Mouse (Mus musculus) liver, embryonic 14.5 days (tissue): ENCODE measurements at regions not wholly inside any gene's neighbourhood (a gene's known extent, or its start where the extent isn't known, plus 50 kb on each side); places are given as distances from the start of the nearest gene placed in this dataset.

Experiments
- ATAC-seq: fragments of 200-750 bp; cut with Nextera tagmentation; 2 replicates; pipeline ENCODE4 v1.8.0; 2017; ENCODE audit warnings: moderate number of reproducible peaks, mild to moderate bottlenecking, moderate library complexity; ENCODE audit not compliant: insufficient read depth
- DNase-seq, 3 experiments: peaks; one replicate each; pipeline ENCODE4 v3.0.0-alpha.2; 2012 to 2013; ENCODE audit warnings: low read depth in 3 of 3, low spot score in 3 of 3
- H3K27ac ChIP-seq: fragments of 300-500 bp; sonication (generic); 2 replicates; pipeline ENCODE4 v1.5.1; 2014; ENCODE audit warnings: moderate library complexity, mild to moderate bottlenecking, control low read depth, inconsistent platforms
- H3K27me3 ChIP-seq: fragments of 300-500 bp; sonication (generic); 2 replicates; pipeline ENCODE4 v1.6.1; 2014; ENCODE audit warnings: mild to moderate bottlenecking, low read length, moderate library complexity; ENCODE audit not compliant: control insufficient read depth, insufficient read depth
- H3K36me3 ChIP-seq: fragments of 300-500 bp; sonication (generic); replicated peaks from 2 replicates; pipeline ENCODE4 v1.6.1; 2014; ENCODE audit warnings: low read depth; ENCODE audit not compliant: control insufficient read depth, insufficient read depth
- H3K4me1 ChIP-seq, 2 experiments: fragments of 200-500 bp in 1 of 2; fragments of 300-500 bp in 1 of 2; sonication (generic) in 1 of 2; replicated peaks; 2 replicates each; pipeline ENCODE4 v1.6.1; 2012 to 2014; ENCODE audit warnings: antibody characterized with exemption in 1 of 2, inconsistent platforms in 1 of 2, low read length in 1 of 2; ENCODE audit not compliant: control insufficient read depth in 2 of 2, insufficient read depth in 2 of 2
- H3K4me2 ChIP-seq: fragments of 300-500 bp; sonication (generic); 2 replicates; pipeline ENCODE4 v1.6.1; 2014; ENCODE audit warnings: low read depth, mild to moderate bottlenecking, control low read depth, moderate library complexity
- H3K4me3 ChIP-seq, 2 experiments: fragments of 200-500 bp in 1 of 2; fragments of 300-500 bp in 1 of 2; sonication (generic) in 1 of 2; 2 replicates each; pipeline ENCODE4 v1.5.1; 2012 to 2014; ENCODE audit warnings: low read depth in 2 of 2, low read length in 2 of 2, mild to moderate bottlenecking in 2 of 2, control low read depth in 1 of 2, inconsistent platforms in 1 of 2, moderate library complexity in 1 of 2; ENCODE audit not compliant: insufficient read depth in 1 of 2
- H3K9ac ChIP-seq: fragments of 300-500 bp; sonication (generic); replicated peaks from 2 replicates; pipeline ENCODE4 v1.6.1; 2014; ENCODE audit warnings: mild to moderate bottlenecking, control low read depth, moderate library complexity
- H3K9me3 ChIP-seq: fragments of 300-500 bp; sonication (generic); 2 replicates; pipeline ENCODE4 v1.6.1; 2016; ENCODE audit warnings: low read length, mixed read lengths; ENCODE audit not compliant: control insufficient read depth
- CTCF ChIP-seq: IDR thresholded peaks from 2 replicates; pipeline ENCODE4 v1.5.1; 2016; ENCODE audit warnings: antibody characterized with exemption, low read depth, control low read depth
- EP300 ChIP-seq: IDR thresholded peaks from 2 replicates; pipeline ENCODE4 v1.6.1; 2016; ENCODE audit warnings: antibody characterized with exemption, low read depth
- WGBS: fragments of 180-500 bp; shearing (Covaris S2); extraction: QIAGEN DNeasy Blood & Tissue Kit; methylation state at CpG from one replicate; pipeline ENCODE4 v1.1.7; 2014; ENCODE audit not compliant: insufficient replicate concordance; 5-methylcytosine and 5-hydroxymethylcytosine counted together

DNA sequence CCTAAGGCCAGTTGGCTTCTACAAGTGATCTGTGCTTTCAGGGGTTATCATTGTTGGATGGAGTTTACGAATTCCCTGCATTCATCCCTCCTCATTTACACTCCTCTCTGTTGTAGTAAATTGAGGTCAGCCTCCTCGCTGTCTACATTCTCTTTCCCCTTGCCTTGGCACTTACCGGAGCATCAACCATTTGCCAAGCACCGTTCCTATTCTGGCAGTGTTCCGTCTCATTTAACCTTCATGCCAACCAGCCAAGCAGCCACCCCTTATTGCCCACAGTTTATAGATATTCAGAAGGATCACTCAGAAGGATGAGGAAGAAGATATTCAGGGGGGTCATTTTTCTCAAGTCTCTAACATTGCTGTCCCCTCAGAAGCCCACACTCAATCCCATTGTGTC, 229.2 kb upstream of the Clint1 start:
- no peak for DNase-seq

DNA sequence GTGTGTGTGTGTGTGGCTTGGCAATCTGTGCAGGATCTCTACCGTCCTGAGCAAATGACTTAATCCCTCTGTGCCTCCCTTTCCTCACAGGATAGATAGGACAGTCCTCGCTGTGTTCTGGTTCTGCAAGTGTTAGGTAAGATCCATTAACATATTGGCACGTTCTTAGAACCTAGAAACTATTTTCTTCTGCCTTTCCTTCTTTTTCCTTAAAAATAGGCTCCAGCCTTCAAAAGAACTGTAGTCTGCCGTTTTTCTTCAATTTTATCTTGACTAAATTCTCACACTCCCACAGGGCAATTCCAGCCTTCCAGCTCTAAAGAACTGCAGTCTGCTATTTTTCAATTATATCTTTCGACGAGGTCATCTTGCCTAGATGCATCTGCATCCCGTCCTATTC, 227.6 kb upstream of the Clint1 start:
- H3K27ac ChIP-seq: no peak overlapping the region
- no peak for ATAC-seq
- DNase-seq: no peak
- H3K9ac ChIP-seq: no peak overlapping the region
- H3K27me3 ChIP-seq: no peaks in the 10 kb centered on the region
- H3K4me2 ChIP-seq: no peak overlapping the region
- WGBS: 50% methylated on average over 7 of the region's 7 CpGs
- no peaks in the 10 kb centered on the region for H3K9me3 ChIP-seq
- H3K4me3 ChIP-seq: no peak overlapping the region
- H3K36me3 ChIP-seq: no peaks in the 10 kb centered on the region
- no peaks in the 10 kb centered on the region for H3K4me1 ChIP-seq
- no peak for TF ChIP-seq CTCF
- no peak for TF ChIP-seq EP300

More for the DNA sequence above, 229.2 kb upstream of the Clint1 start:
- WGBS: 68% methylated on average over 5 of the region's 5 CpGs
- Histone ChIP-seq H3K36me3 (no peaks in the 10 kb centered on the region), H3K4me3 (no peak overlapping the region), H3K4me1 (no peaks in the 10 kb centered on the region), H3K27ac (no peak overlapping the region), H3K9me3 (no peaks in the 10 kb centered on the region), H3K4me2 (no peak overlapping the region), H3K27me3 (no peaks in the 10 kb centered on the region), H3K9ac (no peak overlapping the region)
- TF ChIP-seq CTCF (no peak), EP300 (no peak)
- no peak for ATAC-seq

DNA sequence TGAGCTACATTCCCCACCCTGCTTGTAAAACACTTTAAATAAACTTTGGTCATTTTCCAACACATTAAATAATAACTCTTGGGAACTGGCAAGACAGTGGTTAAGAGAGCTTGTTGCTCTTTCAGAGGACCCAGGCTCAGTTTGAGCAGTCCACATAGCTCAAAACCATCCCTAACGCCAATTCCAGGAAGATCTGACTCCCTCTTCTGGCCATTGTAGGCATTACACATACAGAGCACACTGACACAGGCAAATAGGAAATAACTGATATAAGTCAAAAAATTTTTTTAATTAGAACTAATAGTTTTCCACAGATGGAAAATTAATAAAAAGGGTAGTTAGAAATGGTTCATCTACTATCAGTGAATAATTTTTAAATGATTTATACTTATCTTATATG, 222.6 kb upstream of the Clint1 start:
- H3K27ac ChIP-seq: no peak overlapping the region
- no peak for TF ChIP-seq EP300
- peak; percentile 51; the same call in 1 of the 2 replicates for TF ChIP-seq CTCF
- DNase-seq (no peak), ATAC-seq (no peak)
- H3K4me3 ChIP-seq: no peak overlapping the region
- H3K36me3 ChIP-seq: no peaks in the 10 kb centered on the region
- no peaks in the 10 kb centered on the region for H3K27me3 ChIP-seq
- WGBS: 23% methylated on average over 1 of the region's 1 CpGs
- no peaks in the 10 kb centered on the region for H3K9me3 ChIP-seq
- H3K4me2 ChIP-seq: no peak overlapping the region
- no peak overlapping the region for H3K9ac ChIP-seq
- no peaks in the 10 kb centered on the region for H3K4me1 ChIP-seq

DNA sequence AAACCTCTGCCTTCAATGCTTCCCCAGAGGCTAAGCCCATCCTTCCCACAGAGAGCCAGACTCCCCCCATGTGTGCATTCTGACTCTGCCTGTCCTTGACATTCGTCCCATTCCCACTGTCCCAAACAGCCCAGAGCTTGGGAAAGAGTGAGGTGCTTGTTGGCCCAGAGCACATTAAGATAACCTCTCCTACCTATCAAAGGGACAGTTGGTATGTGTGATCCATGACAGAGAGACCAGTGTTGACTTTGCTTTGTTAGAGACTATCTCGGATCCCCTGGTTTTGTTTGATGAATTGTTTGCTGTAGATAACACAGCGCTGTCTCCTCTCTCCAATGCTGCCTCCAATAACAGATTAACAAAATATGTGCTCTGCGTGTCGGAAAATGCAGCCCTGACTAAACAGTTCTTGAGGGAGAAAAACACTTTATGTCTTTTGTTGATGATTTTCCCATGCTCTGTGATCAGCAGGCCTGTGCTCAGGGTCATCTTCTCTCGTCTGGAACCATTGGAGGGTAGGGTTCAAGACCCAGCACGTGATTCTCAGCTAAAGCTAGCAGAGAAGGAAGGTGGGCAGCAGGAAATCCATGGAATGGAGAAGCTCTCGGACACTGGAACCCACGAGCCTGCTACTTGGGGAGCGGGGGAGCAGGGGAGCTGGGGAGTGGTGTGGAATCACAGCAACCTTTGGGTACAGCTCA, 217.2 kb upstream of the Clint1 start:
- peaks cover 0 to 2% of the 10 kb centered on the region in 2 experiments; a peak in 1 of 4 replicates for H3K4me1 ChIP-seq
- no peak overlapping the region for H3K4me2 ChIP-seq
- no peaks in the 10 kb centered on the region for H3K36me3 ChIP-seq
- no peak for TF ChIP-seq CTCF
- TF ChIP-seq EP300: no peak
- 52% methylated on average over 10 of the region's 10 CpGs for WGBS
- H3K27me3 ChIP-seq: no peaks in the 10 kb centered on the region
- no peaks in the 10 kb centered on the region for H3K9me3 ChIP-seq
- no peak overlapping the region for H3K4me3 ChIP-seq
- no peak overlapping the region for H3K27ac ChIP-seq
- no peak overlapping the region for H3K9ac ChIP-seq
- ATAC-seq (peak; percentile 80), DNase-seq (peak; percentile 6 to 25 (median 24))

DNA sequence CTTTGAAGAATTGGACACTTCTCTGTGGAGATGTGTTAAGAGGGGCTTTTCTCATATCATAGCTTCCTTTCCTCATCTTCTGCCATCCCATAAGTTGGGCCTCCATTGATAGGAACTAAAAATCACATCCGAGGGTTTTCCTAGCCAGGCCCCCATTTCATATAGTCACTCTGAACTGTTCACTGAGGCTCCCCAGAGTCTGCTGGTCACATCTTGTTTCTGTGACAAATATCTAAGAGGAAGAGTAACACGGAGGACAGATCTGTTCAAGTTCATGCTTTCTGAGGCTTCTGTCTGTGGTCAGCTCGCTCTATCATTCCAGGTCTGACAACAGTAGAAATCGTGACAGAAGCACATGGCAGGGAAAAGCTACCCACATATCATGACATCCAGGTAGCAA, 216.0 kb upstream of the Clint1 start:
- TF ChIP-seq CTCF: no peak
- no peak for TF ChIP-seq EP300
- H3K4me2 ChIP-seq: no peak overlapping the region
- H3K4me3 ChIP-seq: no peak overlapping the region
- no peaks in the 10 kb centered on the region for H3K36me3 ChIP-seq
- ATAC-seq (no peak), DNase-seq (no peak)
- H3K27me3 ChIP-seq: no peaks in the 10 kb centered on the region
- WGBS: 55% methylated on average over 4 of the region's 4 CpGs
- no peak overlapping the region for H3K27ac ChIP-seq
- H3K9me3 ChIP-seq: no peaks in the 10 kb centered on the region
- H3K9ac ChIP-seq: no peak overlapping the region
- H3K4me1 ChIP-seq: peaks cover 0 to 2% of the 10 kb centered on the region in 2 experiments; a peak in 1 of 4 replicates
